Mouse (Mus musculus): Measurements from ENCODE around the gene Tmem131l.

Gene Tmem131l

GRCm38 (mm10) chr3:84046206-84046605 is 6.2 kb upstream of the Tmem131l start:
- DNase-seq: no peak

DNA sequence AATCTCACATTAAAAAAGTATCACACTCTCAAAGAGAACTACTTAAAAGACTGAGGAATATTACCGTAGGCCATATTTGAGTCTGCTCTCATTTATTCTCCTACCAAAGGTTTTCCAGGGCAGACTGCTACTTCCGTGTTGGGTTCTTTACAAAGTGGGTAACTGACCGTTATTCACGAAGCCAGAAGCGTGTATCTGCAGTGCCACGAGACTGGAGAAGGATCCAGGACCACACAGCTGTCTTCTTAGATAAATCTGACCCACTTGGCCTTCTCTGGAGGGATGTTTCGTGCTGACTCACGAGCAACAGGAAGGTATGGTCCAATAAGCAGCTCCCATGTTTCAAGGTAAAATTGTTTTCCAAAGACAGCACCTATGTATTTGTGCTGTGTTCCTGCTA is 1.8 kb upstream of the Tmem131l start:
- DNase-seq: no peak

GRCm38 (mm10) chr3:84040476-84041082 is 604 bp upstream of the Tmem131l start:
- DNase-seq: peak; percentile 73

- peak; percentile 60 for DNase-seq
Measured at GRCm38 (mm10) chr3:84038981-84039645, 862 bp downstream of the Tmem131l start.

GRCm38 (mm10) chr3:84038126-84038525 is 1.8 kb downstream of the Tmem131l start:
- DNase-seq: no peak

- no peak for DNase-seq
Measured at GRCm38 (mm10) chr3:84037536-84037935, 2.4 kb downstream of the Tmem131l start.

DNA sequence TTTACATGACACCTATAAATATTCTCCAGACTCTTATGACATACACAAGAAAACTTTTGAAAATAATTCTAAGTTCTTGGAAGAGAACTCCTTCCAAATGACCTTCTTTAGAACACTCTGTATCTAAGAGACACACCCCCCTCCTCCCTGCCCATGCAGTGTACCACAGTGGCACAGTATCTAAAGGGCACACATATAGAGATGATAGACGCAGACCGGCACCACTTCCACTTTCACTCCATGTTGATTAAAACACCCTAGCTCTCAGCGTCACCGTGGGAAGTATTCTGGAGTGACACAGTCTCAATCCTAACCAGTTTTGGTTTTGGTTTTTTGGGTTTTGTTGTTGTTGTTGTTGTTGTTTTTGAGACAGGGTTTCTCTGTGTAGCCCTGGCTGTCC is 3.1 kb downstream of the Tmem131l start:
- no peak for DNase-seq

- DNase-seq: no peak
Measured at GRCm38 (mm10) chr3:84035728-84036364, 4.1 kb downstream of the Tmem131l start.

GRCm38 (mm10) chr3:84034115-84034780 is 5.7 kb downstream of the Tmem131l start:
- DNase-seq: no peak

- no peak for DNase-seq
Measured at GRCm38 (mm10) chr3:84032933-84033730, 6.8 kb downstream of the Tmem131l start.

DNA sequence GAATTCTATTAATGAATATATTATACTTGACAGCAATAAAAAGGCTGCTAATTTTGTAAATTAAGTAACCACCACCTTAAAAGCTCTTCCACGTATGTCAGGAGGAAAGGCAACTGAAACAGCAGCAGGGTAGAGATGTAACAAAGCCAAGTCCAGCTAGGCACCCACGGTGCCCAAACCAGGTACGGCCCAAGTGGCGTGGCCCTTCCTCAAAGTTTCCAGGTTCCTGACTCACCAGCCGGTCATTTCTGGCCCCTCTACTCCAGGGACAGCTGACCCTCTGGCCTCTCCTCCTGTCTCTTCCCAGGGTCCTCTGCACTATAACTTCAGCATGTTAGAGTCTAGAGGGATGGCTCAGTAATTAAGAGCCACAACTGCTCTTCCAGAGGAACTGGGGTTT is 7.6 kb downstream of the Tmem131l start:
- no peak for DNase-seq

- no peak for DNase-seq
Measured at GRCm38 (mm10) chr3:84031216-84031615, 8.8 kb downstream of the Tmem131l start.

DNA sequence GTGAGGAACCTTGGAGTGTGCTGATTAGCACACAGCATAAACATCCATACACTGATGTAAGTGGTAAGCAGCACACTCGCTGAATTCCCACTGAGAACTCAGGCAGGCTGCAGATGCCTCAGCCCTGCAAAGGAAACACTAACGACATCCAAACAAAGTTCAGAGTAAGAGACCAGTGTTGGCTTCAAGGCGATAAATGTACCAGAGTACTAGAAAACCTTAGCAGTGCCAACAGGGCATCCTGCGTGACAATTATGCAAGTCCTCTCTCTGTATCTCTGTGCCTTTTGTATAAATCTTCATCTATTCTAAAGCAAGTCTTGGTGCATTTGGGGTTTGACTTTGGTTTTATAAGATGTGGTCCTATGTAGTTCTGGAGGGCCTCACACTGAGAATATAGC is 11.0 kb downstream of the Tmem131l start:
- DNase-seq: no peak

GRCm38 (mm10) chr3:84027691-84028159 is 12.2 kb downstream of the Tmem131l start:
- DNase-seq: no peak

DNA sequence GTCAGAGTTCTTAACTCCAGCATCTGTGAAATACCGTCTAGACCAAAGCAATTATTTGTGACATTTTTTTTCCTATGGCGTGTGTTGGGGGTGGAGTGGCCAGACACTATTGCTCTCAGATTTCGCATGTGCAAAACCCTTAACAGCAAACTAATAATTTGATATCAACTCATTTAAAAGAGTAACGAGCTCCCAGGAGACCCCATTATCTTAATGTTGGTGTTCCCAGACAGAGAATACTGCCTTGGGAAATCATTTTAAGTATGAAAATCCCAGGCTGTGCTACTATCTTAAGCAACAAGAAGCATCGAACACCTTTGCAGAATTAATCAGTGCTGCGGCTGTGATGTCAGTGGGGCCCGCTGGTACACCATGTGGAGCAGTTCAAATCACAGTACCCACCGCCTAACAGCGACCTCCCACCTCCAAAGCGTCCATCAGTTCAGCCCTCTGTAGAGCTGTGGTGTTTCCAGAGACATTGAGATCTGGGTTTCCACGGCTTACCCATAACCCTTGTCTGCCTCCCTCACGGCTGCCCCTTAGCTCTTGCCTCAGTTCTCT is 15.4 kb downstream of the Tmem131l start:
- DNase-seq: no peak

- DNase-seq: no peak
Measured at GRCm38 (mm10) chr3:84022723-84023122, 17.3 kb downstream of the Tmem131l start.

GRCm38 (mm10) chr3:84022201-84022584 is 17.8 kb downstream of the Tmem131l start:
- no peak for DNase-seq

- no peak for DNase-seq
Measured at GRCm38 (mm10) chr3:84021217-84022200, 18.5 kb downstream of the Tmem131l start.

- no peak for DNase-seq
Measured at GRCm38 (mm10) chr3:84020528-84020927, 19.4 kb downstream of the Tmem131l start.

DNA sequence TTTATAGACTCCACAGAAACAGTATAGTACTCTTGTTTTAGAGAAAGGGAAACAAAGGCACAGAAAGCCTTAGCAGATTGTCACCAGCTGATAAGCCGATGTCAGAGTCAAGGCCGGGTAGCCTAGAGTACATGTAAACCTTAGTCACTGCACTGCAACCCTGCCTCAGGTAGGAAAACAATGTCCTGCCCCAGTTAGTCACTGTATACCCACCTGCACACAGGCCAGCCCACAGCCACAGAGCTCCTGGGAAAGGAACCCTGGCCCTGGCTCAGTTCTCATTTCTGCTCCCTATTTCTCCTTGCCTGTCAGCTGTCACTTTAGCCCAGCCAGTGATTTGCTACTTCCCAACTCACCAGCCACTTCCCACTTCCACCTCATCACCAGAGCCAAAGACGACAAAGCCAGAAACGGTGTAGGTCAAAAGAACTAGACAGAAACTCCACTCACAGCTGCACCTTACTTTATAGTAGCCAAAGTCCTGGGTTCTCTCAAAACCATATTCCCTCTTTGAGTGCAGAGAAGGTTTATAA is 24.4 kb downstream of the Tmem131l start:
- DNase-seq: no peak
